Mouse (Mus musculus) embryonic facial prominence, embryonic 14.5 days (tissue): ENCODE measurements around the gene Vwf. TPM values are rescaled to one million over a fixed set of nuclear protein-coding genes. Genes with fewer than 3 reads are reported as not detected.

Experiments used
- ATAC-seq: fragments of 200-750 bp; cut with Nextera tagmentation; 2 replicates; pipeline ENCODE4 v1.8.0; 2017; ENCODE audit warnings: low read depth, moderate number of reproducible peaks, moderate TSS enrichment
- DNase-seq: peaks from one replicate; pipeline ENCODE4 v3.0.0-alpha.2; 2015; ENCODE audit warnings: low spot score
- H3K27ac ChIP-seq: fragments of 300-500 bp; sonication (generic); replicated peaks from 2 replicates; pipeline ENCODE4 v1.5.1; 2014; ENCODE audit warnings: low read depth, mild to moderate bottlenecking, low read length, moderate library complexity
- H3K27me3 ChIP-seq: fragments of 300-500 bp; sonication (generic); replicated peaks from 2 replicates; pipeline ENCODE4 v1.6.1; 2014; ENCODE audit warnings: low read length; ENCODE audit not compliant: control insufficient read depth, insufficient read depth
- H3K36me3 ChIP-seq: fragments of 300-500 bp; sonication (generic); 2 replicates; pipeline ENCODE4 v1.6.1; 2014; ENCODE audit warnings: low read length, mixed read lengths; ENCODE audit not compliant: control insufficient read depth, insufficient read depth
- H3K4me1 ChIP-seq: fragments of 300-500 bp; sonication (generic); 2 replicates; pipeline ENCODE4 v1.6.1; 2014; ENCODE audit warnings: antibody characterized with exemption, low read length; ENCODE audit not compliant: control insufficient read depth, insufficient read depth
- H3K4me2 ChIP-seq: fragments of 300-500 bp; sonication (generic); 2 replicates; pipeline ENCODE4 v1.6.1; 2014; ENCODE audit warnings: low read depth, mild to moderate bottlenecking, low read length, moderate library complexity, mixed read lengths
- H3K4me3 ChIP-seq: fragments of 300-500 bp; sonication (generic); 2 replicates; pipeline ENCODE4 v1.5.1; 2014; ENCODE audit warnings: low read depth, mild to moderate bottlenecking, low read length
- H3K9ac ChIP-seq: fragments of 300-500 bp; sonication (generic); 2 replicates; pipeline ENCODE4 v1.6.1; 2014; ENCODE audit warnings: low read depth, mild to moderate bottlenecking, low read length, moderate library complexity, mixed read lengths
- H3K9me3 ChIP-seq: fragments of 300-500 bp; sonication (generic); 2 replicates; pipeline ENCODE4 v1.6.1; 2016; ENCODE audit warnings: low read length; ENCODE audit not compliant: control insufficient read depth
- WGBS: fragments of 180-500 bp; shearing (Covaris S2); extraction: QIAGEN DNeasy Blood & Tissue Kit; methylation state at CpG from one replicate; pipeline ENCODE4 v1.1.7; 2014; 5-methylcytosine and 5-hydroxymethylcytosine counted together
- polyA plus RNA-seq: library from polyadenylated mRNA; unstranded; fragments of >200 nt; fragmentation: Nextera tagmentation; extraction: Ambion mirVana; gene quantifications from 2 replicates; pipeline ENCODE4 v1.2.1, GENCODE M21; 2014

Gene Vwf
- polyA plus RNA-seq, 1 experiment from 2014 or later, result 16.0 TPM

DNA sequence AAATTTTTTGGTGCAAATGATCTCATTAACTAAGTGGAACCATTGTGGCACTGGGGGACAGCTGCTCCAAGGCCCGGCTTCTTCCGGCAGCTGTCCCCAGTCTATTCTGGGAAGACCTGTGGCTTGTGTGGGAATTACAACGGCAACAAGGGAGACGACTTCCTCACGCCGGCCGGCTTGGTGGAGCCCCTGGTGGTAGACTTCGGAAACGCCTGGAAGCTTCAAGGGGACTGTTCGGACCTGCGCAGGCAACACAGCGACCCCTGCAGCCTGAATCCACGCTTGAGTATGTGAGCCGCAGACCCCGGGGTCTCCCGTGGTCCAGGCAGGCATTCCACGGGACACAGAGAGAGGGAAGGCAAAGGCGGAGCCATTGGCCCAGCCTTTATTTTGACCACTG is 56.7 kb downstream of the Vwf start:
- peak; percentile 87 for DNase-seq
- WGBS, result 6% methylated on average over 18 of the region's 18 CpGs

DNA sequence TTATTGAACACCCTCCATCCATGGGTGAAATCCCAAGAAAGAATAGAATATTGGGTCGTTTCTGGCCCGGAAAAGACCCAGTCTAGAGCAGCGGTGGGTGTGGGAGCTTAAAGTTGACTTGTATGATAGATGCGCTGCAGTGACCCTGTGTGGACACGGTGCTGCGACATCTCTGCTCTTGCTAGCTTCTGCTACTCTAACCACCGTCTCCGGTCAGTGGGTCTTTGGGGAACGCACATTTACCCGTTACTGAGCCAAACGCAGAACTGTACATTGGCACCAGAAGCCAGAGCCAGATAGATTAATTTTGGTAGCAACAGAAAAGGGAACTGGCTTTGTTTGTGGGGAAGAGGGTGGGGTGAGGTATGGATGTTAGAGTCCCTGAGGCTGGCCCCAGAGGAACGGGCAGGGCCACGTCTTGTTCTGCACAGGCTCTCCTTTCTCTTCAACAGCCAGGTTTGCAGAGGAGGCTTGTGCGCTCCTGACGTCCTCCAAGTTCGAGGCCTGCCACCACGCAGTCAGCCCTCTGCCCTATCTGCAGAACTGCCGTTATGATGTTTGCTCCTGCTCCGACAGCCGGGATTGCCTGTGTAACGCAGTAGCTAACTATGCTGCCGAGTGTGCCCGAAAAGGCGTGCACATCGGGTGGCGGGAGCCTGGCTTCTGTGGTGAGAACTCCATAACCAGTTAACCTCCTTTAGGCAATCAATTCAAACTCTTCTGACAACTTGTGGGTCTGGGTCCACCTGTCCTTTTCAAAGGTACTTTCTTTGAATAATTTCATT is 57.3 kb downstream of the Vwf start:
- Histone ChIP-seq H3K27ac (no peak overlapping the region; the same call in 1 of the 2 replicates), H3K4me1 (peaks cover 3% of the 10 kb centered on the region; the same call in 1 of the 2 replicates), H3K36me3 (no peaks in the 10 kb centered on the region), H3K9ac (no peak overlapping the region), H3K9me3 (no peaks in the 10 kb centered on the region), H3K4me2 (peak overlapping the region; percentile 34; the same call in 1 of the 2 replicates), H3K4me3 (no peak overlapping the region), H3K27me3 (no peaks in the 10 kb centered on the region; the same call in 1 of the 2 replicates)
- no peak for DNase-seq
- WGBS, result 78% methylated on average over 26 of the region's 26 CpGs
- ATAC-seq, result no peak

More for the DNA sequence above, 56.7 kb downstream of the Vwf start:
- Histone ChIP-seq H3K4me2 (peak overlapping the region; percentile 34), H3K27me3 (no peaks in the 10 kb centered on the region; the same call in 1 of the 2 replicates), H3K9me3 (no peaks in the 10 kb centered on the region), H3K4me1 (peaks cover 3% of the 10 kb centered on the region; the same call in 1 of the 2 replicates), H3K4me3 (no peak overlapping the region), H3K27ac (no peak overlapping the region), H3K36me3 (no peaks in the 10 kb centered on the region), H3K9ac (no peak overlapping the region)
- ATAC-seq, result peak; percentile 59

- Histone ChIP-seq H3K4me3 (no peak overlapping the region), H3K36me3 (no peaks in the 10 kb centered on the region), H3K9me3 (no peaks in the 10 kb centered on the region), H3K9ac (no peak overlapping the region), H3K27me3 (no peaks in the 10 kb centered on the region; the same call in 1 of the 2 replicates), H3K4me1 (peaks cover 3% of the 10 kb centered on the region; the same call in 1 of the 2 replicates), H3K4me2 (no peak overlapping the region), H3K27ac (no peak overlapping the region; the same call in 1 of the 2 replicates)
- DNase-seq (peak; percentile 88), ATAC-seq (peak; percentile 65)
- 14% methylated on average over 9 of the region's 9 CpGs for WGBS
These were observed 58.1 kb downstream of the Vwf start for GRCm38 (mm10) chr6:125604463-125605191.

DNA sequence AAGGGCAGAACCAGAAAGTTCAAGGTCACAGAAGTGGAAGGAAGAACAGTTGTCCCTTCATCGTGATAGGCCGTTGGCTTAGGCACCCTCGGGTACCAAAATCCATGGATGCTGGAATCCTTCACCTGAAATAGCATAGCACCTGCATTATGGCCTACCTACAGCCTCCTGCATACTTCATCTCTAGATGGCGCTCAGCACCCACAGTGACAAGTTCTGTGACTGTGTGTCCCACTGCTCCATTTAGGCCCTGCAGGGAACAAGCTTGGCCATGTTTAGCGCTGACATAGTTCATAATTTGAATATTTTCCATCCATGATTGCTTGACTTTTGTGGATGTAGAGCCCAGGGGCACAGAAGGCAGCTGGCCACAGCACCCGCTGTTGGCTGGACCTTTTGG is 62.5 kb downstream of the Vwf start:
- H3K9ac ChIP-seq, result no peak overlapping the region
- H3K4me1 ChIP-seq, result no peaks in the 10 kb centered on the region
- DNase-seq, result no peak
- H3K27ac ChIP-seq, result no peak overlapping the region
- H3K9me3 ChIP-seq, result no peaks in the 10 kb centered on the region
- no peak overlapping the region for H3K4me2 ChIP-seq
- no peaks in the 10 kb centered on the region for H3K36me3 ChIP-seq
- ATAC-seq, result no peak
- 73% methylated on average over 6 of the region's 6 CpGs for whole genome bisulfite sequencing
- H3K4me3 ChIP-seq, result no peak overlapping the region
- no peaks in the 10 kb centered on the region; the same call in 1 of the 2 replicates for H3K27me3 ChIP-seq

- H3K27me3 ChIP-seq, result no peaks in the 10 kb centered on the region
- H3K9ac ChIP-seq, result no peak overlapping the region
- ATAC-seq (no peak), DNase-seq (no peak)
- 87% methylated on average over 1 of the region's 1 CpGs for WGBS
- H3K36me3 ChIP-seq, result no peaks in the 10 kb centered on the region
- no peak overlapping the region for H3K27ac ChIP-seq
- no peaks in the 10 kb centered on the region for H3K4me1 ChIP-seq
- H3K9me3 ChIP-seq, result no peaks in the 10 kb centered on the region
- no peak overlapping the region for H3K4me3 ChIP-seq
- H3K4me2 ChIP-seq, result no peak overlapping the region
These were observed 71.3 kb downstream of the Vwf start for GRCm38 (mm10) chr6:125617855-125618254.

DNA sequence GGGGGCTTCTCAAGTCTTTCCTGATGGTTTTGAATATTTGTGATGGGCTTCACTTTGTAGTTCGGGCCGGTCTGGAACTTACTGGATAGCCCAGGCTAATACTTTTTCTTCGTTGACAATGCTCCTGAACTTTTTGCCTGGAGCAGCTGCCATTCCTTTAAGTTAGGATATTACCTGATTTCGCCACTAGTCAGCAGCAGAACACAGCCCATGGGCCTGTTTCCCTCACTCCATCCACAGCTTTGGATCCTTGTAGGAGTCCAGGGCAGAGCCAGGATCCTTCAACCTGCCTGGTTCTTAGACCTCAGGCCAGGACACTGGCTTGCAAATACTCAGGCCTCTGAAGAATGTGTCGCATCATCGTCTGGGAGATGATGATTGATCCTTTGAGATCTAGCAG is 74.2 kb downstream of the Vwf start:
- 35% methylated on average over 6 of the region's 6 CpGs for WGBS
- H3K4me1 ChIP-seq, result no peaks in the 10 kb centered on the region
- no peaks in the 10 kb centered on the region for H3K27me3 ChIP-seq
- no peak overlapping the region for H3K27ac ChIP-seq
- H3K4me3 ChIP-seq, result no peak overlapping the region
- peak; percentile 70 for DNase-seq
- H3K36me3 ChIP-seq, result no peaks in the 10 kb centered on the region
- peak; percentile 72; the same call in 1 of the 2 replicates for ATAC-seq
- no peaks in the 10 kb centered on the region for H3K9me3 ChIP-seq
- no peak overlapping the region for H3K4me2 ChIP-seq
- no peak overlapping the region for H3K9ac ChIP-seq

GRCm38 (mm10) chr6:125622434-125622833 is 75.9 kb downstream of the Vwf start:
- no peak overlapping the region for H3K4me2 ChIP-seq
- H3K9ac ChIP-seq, result no peak overlapping the region
- no peaks in the 10 kb centered on the region for H3K27me3 ChIP-seq
- ATAC-seq, result no peak
- H3K9me3 ChIP-seq, result no peaks in the 10 kb centered on the region
- H3K4me3 ChIP-seq, result no peak overlapping the region
- H3K4me1 ChIP-seq, result no peaks in the 10 kb centered on the region
- no peaks in the 10 kb centered on the region for H3K36me3 ChIP-seq
- peak; percentile 52 for DNase-seq
- WGBS, result 75% methylated on average over 2 of the region's 2 CpGs
- H3K27ac ChIP-seq, result no peak overlapping the region

DNA sequence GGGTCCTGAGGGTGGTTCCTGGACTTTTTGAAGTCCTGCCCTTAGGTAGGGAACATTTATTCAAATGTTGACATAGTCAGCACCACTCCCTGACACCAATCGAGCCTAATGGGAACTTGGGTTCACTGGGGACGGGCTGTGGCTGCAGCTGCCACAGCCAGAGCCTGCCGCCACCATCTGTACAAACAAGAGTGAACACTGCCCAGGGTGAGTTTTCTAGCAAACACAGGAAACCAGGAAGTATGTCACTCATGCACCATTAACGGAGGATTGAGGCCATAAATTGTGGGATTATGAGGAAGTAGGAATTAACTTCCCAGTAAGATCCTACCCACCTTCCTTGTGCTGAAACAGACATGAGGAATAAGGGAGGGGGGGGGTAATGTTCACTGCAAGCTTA is 93.9 kb downstream of the Vwf start:
- no peaks in the 10 kb centered on the region for H3K36me3 ChIP-seq
- no peak overlapping the region for H3K27ac ChIP-seq
- ATAC-seq, result no peak
- H3K9ac ChIP-seq, result no peak overlapping the region
- H3K9me3 ChIP-seq, result no peaks in the 10 kb centered on the region
- no peak overlapping the region for H3K4me2 ChIP-seq
- H3K27me3 ChIP-seq, result no peaks in the 10 kb centered on the region
- no peak overlapping the region for H3K4me3 ChIP-seq
- DNase-seq, result no peak
- no peaks in the 10 kb centered on the region for H3K4me1 ChIP-seq
- WGBS, result 60% methylated on average over 4 of the region's 4 CpGs
